Mouse (Mus musculus) hindbrain, postnatal 0 days (tissue): ENCODE measurements around the gene Ube2g2. TPM values are rescaled to one million over a fixed set of nuclear protein-coding genes. Genes with fewer than 3 reads are reported as not detected.
A peak's percentile ranks its signal among the peaks of the same experiment; 100 is the strongest.

Source experiments
- ATAC-seq: fragments of 200-750 bp; cut with Nextera tagmentation; 2 replicates; pipeline ENCODE4 v1.8.0; 2017; ENCODE audit warnings: mild to moderate bottlenecking, moderate TSS enrichment, moderate library complexity
- DNase-seq: peaks from one replicate; pipeline ENCODE4 v3.0.0-alpha.2; 2015; ENCODE audit warnings: low spot score
- H3K27ac ChIP-seq: fragments of 300-500 bp; sonication (generic); 2 replicates; pipeline ENCODE4 v1.5.1; 2014; ENCODE audit warnings: mild to moderate bottlenecking
- H3K27me3 ChIP-seq: fragments of 300-500 bp; sonication (generic); 2 replicates; pipeline ENCODE4 v1.6.1; 2014; ENCODE audit warnings: low read length, mixed read lengths; ENCODE audit not compliant: insufficient read depth
- H3K36me3 ChIP-seq: fragments of 300-500 bp; sonication (generic); 2 replicates; pipeline ENCODE4 v1.6.1; 2014; ENCODE audit warnings: low read length, mixed read lengths; ENCODE audit not compliant: insufficient read depth
- H3K4me1 ChIP-seq: fragments of 300-500 bp; sonication (generic); 2 replicates; pipeline ENCODE4 v1.6.1; 2014; ENCODE audit warnings: antibody characterized with exemption, low read length, mixed read lengths; ENCODE audit not compliant: insufficient read depth
- H3K4me2 ChIP-seq: fragments of 300-500 bp; sonication (generic); 2 replicates; pipeline ENCODE4 v1.6.1; 2014; ENCODE audit warnings: low read depth, mild to moderate bottlenecking, low read length, moderate library complexity, mixed read lengths
- H3K4me3 ChIP-seq: fragments of 300-500 bp; sonication (generic); 2 replicates; pipeline ENCODE4 v1.5.1; 2014; ENCODE audit warnings: low read length
- H3K9ac ChIP-seq: fragments of 300-500 bp; sonication (generic); replicated peaks from 2 replicates; pipeline ENCODE4 v1.6.1; 2014; ENCODE audit warnings: mild to moderate bottlenecking, low read length, moderate library complexity, mixed read lengths
- H3K9me3 ChIP-seq: fragments of 300-500 bp; sonication (generic); 2 replicates; pipeline ENCODE4 v1.6.1; 2016; ENCODE audit warnings: low read length, mixed read lengths
- CTCF ChIP-seq: IDR thresholded peaks from 2 replicates; pipeline ENCODE4 v1.5.1; 2016; ENCODE audit warnings: antibody characterized with exemption, control low read depth, low read depth
- WGBS: fragments of 180-500 bp; shearing (Covaris S2); extraction: QIAGEN DNeasy Blood & Tissue Kit; methylation state at CpG from one replicate; pipeline ENCODE4 v1.1.7; 2014; 5-methylcytosine and 5-hydroxymethylcytosine counted together
- polyA plus RNA-seq: library from polyadenylated mRNA; unstranded; fragments of >200 nt; fragmentation: Nextera tagmentation; extraction: Ambion mirVana; gene quantifications from 2 replicates; pipeline ENCODE4 v1.2.1, GENCODE M21; 2015
- total RNA-seq: library from RNA; depleted of rRNA; stranded (reverse); fragments of >200 nt; gene quantifications from 2 replicates; pipeline ENCODE4 v1.2.3, GENCODE M21; 2014

The Ube2g2 gene
- total and polyA plus RNA-seq, 2 experiments from 2014 or later, result 48.3 to 73.8 TPM

GRCm38 (mm10) chr10:77636234-77636922 is 14.3 kb downstream of the Ube2g2 start:
- H3K9ac ChIP-seq, result no peak overlapping the region
- no peak for DNase-seq
- no peaks in the 10 kb centered on the region for H3K9me3 ChIP-seq
- H3K27me3 ChIP-seq, result no peaks in the 10 kb centered on the region
- H3K4me1 ChIP-seq, result no peaks in the 10 kb centered on the region
- WGBS, result 94% methylated on average over 7 of the region's 7 CpGs
- TF ChIP-seq CTCF, result no peak
- H3K36me3 ChIP-seq, result peaks cover 18% of the 10 kb centered on the region
- H3K4me3 ChIP-seq, result no peak overlapping the region
- no peak for ATAC-seq
- H3K4me2 ChIP-seq, result no peak overlapping the region
- no peak overlapping the region for H3K27ac ChIP-seq

GRCm38 (mm10) chr10:77638956-77639355 is 16.9 kb downstream of the Ube2g2 start:
- TF ChIP-seq CTCF, result no peak
- Histone ChIP-seq H3K9me3 (no peaks in the 10 kb centered on the region), H3K27ac (no peak overlapping the region), H3K36me3 (peaks cover 29% of the 10 kb centered on the region), H3K9ac (no peak overlapping the region), H3K27me3 (no peaks in the 10 kb centered on the region), H3K4me2 (no peak overlapping the region), H3K4me3 (no peak overlapping the region), H3K4me1 (no peaks in the 10 kb centered on the region)
- DNase-seq (no peak), ATAC-seq (no peak)
- 54% methylated on average over 6 of the region's 6 CpGs for WGBS

DNA sequence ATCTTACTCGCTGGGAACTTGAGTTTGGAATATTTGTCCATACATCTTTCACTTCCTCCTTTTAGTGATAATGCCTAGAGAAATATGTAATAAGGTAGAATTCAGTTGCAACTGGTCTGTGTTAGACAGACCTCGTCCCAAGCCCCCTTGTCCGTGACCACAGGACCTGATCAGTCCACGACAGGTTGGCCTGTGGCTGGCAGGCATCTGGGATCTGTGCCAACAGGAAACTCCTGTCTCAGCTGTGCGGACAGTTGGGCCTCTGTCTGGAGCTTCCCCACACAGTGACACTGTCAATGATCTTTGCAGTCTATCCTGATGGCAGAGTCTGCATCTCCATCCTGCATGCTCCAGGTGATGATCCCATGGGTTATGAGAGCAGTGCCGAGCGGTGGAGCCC is 21.1 kb downstream of the Ube2g2 start:
- WGBS, result 65% methylated on average over 7 of the region's 7 CpGs
- ATAC-seq, result no peak
- TF ChIP-seq CTCF, result no peak

DNA sequence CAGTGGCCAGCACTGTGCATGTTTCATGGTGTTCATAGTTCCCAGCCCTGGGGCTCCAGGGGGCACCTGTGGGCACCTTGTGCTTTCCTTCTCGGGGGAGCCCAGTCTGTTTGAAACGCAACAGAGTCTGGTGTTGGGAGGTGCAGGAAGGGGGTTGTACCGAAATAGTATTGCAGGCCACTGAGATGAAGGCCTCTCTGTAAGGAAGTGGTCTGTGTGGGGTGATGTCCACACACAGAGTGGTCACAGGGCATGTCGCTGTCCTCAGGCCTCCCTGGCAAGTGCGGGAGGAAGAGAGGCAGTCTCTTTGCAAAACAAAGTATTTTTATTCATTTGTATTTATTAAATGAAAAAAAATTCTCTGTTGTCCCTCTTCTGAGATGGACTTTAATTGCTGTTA is 23.5 kb downstream of the Ube2g2 start:
- Histone ChIP-seq H3K4me1 (0 out of 2 replicates have a peak, but pooled peaks cover 7% of the 10 kb centered on the region), H3K36me3 (peaks cover 43% of the 10 kb centered on the region), H3K27ac (no peak overlapping the region), H3K4me3 (no peak overlapping the region), H3K27me3 (no peaks in the 10 kb centered on the region), H3K9ac (no peak overlapping the region), H3K4me2 (no peak overlapping the region), H3K9me3 (no peaks in the 10 kb centered on the region)
- TF ChIP-seq CTCF, result no peak
- ATAC-seq (no peak), DNase-seq (no peak)
- 90% methylated on average over 5 of the region's 5 CpGs for WGBS

More for the DNA sequence above, 21.1 kb downstream of the Ube2g2 start:
- Histone ChIP-seq H3K27me3 (no peaks in the 10 kb centered on the region), H3K27ac (no peak overlapping the region), H3K4me2 (no peak overlapping the region), H3K4me1 (no peaks in the 10 kb centered on the region), H3K9me3 (no peaks in the 10 kb centered on the region), H3K9ac (no peak overlapping the region), H3K4me3 (no peak overlapping the region), H3K36me3 (peaks cover 43% of the 10 kb centered on the region)
- no peak for DNase-seq

- H3K27ac ChIP-seq, result no peak overlapping the region
- H3K4me3 ChIP-seq, result no peak overlapping the region
- no peak overlapping the region for H3K4me2 ChIP-seq
- 0 out of 2 replicates have a peak, but pooled peaks cover 7% of the 10 kb centered on the region for H3K4me1 ChIP-seq
- TF ChIP-seq CTCF, result no peak
- ATAC-seq, result no peak
- DNase-seq, result no peak
- WGBS, result 78% methylated on average over 1 of the region's 1 CpGs
- H3K36me3 ChIP-seq, result peaks cover 30% of the 10 kb centered on the region
- no peaks in the 10 kb centered on the region for H3K9me3 ChIP-seq
- no peaks in the 10 kb centered on the region for H3K27me3 ChIP-seq
- no peak overlapping the region for H3K9ac ChIP-seq
These were observed 25.4 kb downstream of the Ube2g2 start for GRCm38 (mm10) chr10:77647461-77647860.

DNA sequence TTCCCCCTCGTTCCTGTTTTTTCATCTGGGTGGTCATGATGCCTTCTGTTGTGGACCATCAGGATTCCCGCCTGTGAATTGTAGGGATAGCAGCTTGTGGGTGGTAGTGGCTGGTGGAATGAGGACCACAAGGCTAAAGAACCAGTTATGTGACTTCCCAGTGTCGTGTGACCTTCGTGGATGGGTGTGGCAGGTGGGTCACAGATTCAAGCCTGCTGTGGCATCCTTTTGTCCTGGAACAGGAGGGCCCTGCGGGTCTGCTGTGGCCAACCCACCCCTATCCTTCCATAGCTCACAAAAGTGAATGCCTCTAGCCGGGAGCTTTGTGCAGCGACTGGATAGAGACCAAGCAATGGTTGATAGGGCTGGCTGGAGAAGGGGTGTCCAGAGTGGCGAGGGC is 25.8 kb downstream of the Ube2g2 start:
- no peaks in the 10 kb centered on the region for H3K27me3 ChIP-seq
- H3K9ac ChIP-seq, result no peak overlapping the region
- DNase-seq (no peak), ATAC-seq (no peak)
- no peak overlapping the region for H3K4me3 ChIP-seq
- peaks cover 29% of the 10 kb centered on the region for H3K36me3 ChIP-seq
- H3K9me3 ChIP-seq, result no peaks in the 10 kb centered on the region
- no peak overlapping the region for H3K27ac ChIP-seq
- H3K4me1 ChIP-seq, result 0 out of 2 replicates have a peak, but pooled peaks cover 7% of the 10 kb centered on the region
- TF ChIP-seq CTCF, result no peak
- H3K4me2 ChIP-seq, result no peak overlapping the region
- 82% methylated on average over 8 of the region's 8 CpGs for WGBS

- H3K4me3 ChIP-seq, result no peak overlapping the region
- TF ChIP-seq CTCF, result 0 out of 2 replicates have a peak, but pooled peaks have one; percentile 9
- 0 out of 2 replicates have a peak, but pooled peaks cover 7% of the 10 kb centered on the region for H3K4me1 ChIP-seq
- H3K4me2 ChIP-seq, result no peak overlapping the region
- DNase-seq (no peak), ATAC-seq (no peak)
- H3K9ac ChIP-seq, result no peak overlapping the region
- H3K27me3 ChIP-seq, result no peaks in the 10 kb centered on the region
- no peaks in the 10 kb centered on the region for H3K9me3 ChIP-seq
- H3K27ac ChIP-seq, result no peak overlapping the region
- 80% methylated on average over 9 of the region's 9 CpGs for WGBS
- H3K36me3 ChIP-seq, result no peaks in the 10 kb centered on the region
These were observed 30.0 kb downstream of the Ube2g2 start for GRCm38 (mm10) chr10:77652046-77652445.
